Mouse (Mus musculus) kidney, embryonic 14.5 days (tissue): Measurements from ENCODE around the gene Il6st. TPM values are rescaled to one million over a fixed set of nuclear protein-coding genes. Genes with fewer than 3 reads are reported as not detected.

ENCODE experiments used
- ATAC-seq: fragments of 200-750 bp; cut with Nextera tagmentation; 2 replicates; pipeline ENCODE4 v1.8.0; 2017; ENCODE audit warnings: moderate number of reproducible peaks, mild to moderate bottlenecking, moderate TSS enrichment, moderate library complexity; ENCODE audit not compliant: low FRiP score, low TSS enrichment
- H3K27ac ChIP-seq: fragments of 300-500 bp; sonication (generic); 2 replicates; pipeline ENCODE4 v1.5.1; 2014; ENCODE audit warnings: low read depth, mild to moderate bottlenecking, low read length, moderate library complexity, mixed read lengths
- H3K27me3 ChIP-seq: fragments of 300-500 bp; sonication (generic); 2 replicates; pipeline ENCODE4 v1.6.1; 2014; ENCODE audit warnings: mild to moderate bottlenecking, low read length; ENCODE audit not compliant: control insufficient read depth, insufficient read depth
- H3K36me3 ChIP-seq: fragments of 300-500 bp; sonication (generic); 2 replicates; pipeline ENCODE4 v1.6.1; 2014; ENCODE audit warnings: low read length, mixed read lengths; ENCODE audit not compliant: control insufficient read depth, insufficient read depth
- H3K4me1 ChIP-seq: fragments of 300-500 bp; sonication (generic); 2 replicates; pipeline ENCODE4 v1.6.1; 2014; ENCODE audit warnings: low read length, mixed read lengths; ENCODE audit not compliant: control insufficient read depth, insufficient read depth
- H3K4me2 ChIP-seq: fragments of 300-500 bp; sonication (generic); replicated peaks from 2 replicates; pipeline ENCODE4 v1.6.1; 2014; ENCODE audit warnings: low read depth, mild to moderate bottlenecking, low read length
- H3K4me3 ChIP-seq: fragments of 300-500 bp; sonication (generic); 2 replicates; pipeline ENCODE4 v1.5.1; 2014; ENCODE audit warnings: mild to moderate bottlenecking, low read length
- H3K9ac ChIP-seq: fragments of 300-500 bp; sonication (generic); 2 replicates; pipeline ENCODE4 v1.6.1; 2014; ENCODE audit warnings: low read depth, mild to moderate bottlenecking, low read length, moderate library complexity
- H3K9me3 ChIP-seq: fragments of 300-500 bp; sonication (generic); 2 replicates; pipeline ENCODE4 v1.6.1; 2016; ENCODE audit warnings: low read length; ENCODE audit not compliant: control insufficient read depth
- WGBS: fragments of 180-500 bp; shearing (Covaris S2); extraction: QIAGEN DNeasy Blood & Tissue Kit; methylation state at CpG from one replicate; pipeline ENCODE4 v1.1.7; 2014; 5-methylcytosine and 5-hydroxymethylcytosine counted together
- polyA plus RNA-seq: library from polyadenylated mRNA; unstranded; fragments of >200 nt; fragmentation: Nextera tagmentation; extraction: Ambion mirVana; gene quantifications from 2 replicates; pipeline ENCODE4 v1.2.1, GENCODE M21; 2014

Gene Il6st
- polyA plus RNA-seq, 1 experiment from 2014 or later: 31.8 TPM

DNA sequence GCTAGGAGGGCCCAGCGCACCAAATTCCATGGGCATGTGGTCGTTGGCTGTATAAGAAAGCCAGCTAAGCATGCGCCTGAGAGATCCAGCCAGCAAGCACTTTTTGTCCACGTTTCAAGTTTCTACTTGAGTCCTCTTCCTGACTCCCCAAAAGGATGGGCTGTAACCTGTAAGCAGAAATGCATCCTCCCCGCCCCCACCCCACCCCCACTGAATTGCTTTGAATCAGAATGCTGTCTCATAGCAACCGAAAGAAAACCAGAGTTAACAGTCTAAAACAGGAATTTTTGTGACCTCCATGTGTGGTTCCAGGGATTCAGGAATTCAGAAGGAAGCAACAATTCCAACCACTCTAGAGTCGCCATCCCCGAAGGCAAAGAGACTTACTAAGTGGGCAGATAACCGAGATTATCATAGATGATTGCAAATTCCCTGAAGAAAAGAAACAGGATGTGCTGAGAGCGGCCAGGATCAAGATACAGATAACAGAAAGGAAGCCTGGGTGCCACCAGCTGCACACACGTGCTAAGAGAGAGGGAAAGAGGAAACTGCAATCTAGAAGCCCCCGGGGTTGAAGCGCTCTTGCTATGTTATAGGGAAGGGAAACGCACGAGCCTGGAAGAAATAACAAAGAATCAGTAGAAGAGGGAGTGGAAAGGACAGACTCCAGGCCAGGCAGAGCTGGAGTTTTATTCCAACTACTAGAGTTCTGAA is 24.6 kb upstream of the Il6st start:
- 39% methylated on average over 15 of the region's 15 CpGs for WGBS
- no peak overlapping the region for H3K9ac ChIP-seq
- H3K4me2 ChIP-seq: peak overlapping the region; percentile 42
- H3K27me3 ChIP-seq: no peaks in the 10 kb centered on the region
- H3K36me3 ChIP-seq: no peaks in the 10 kb centered on the region
- peak; percentile 28; the same call in 1 of the 2 replicates for ATAC-seq
- H3K4me3 ChIP-seq: peak overlapping the region; percentile 10; the same call in 1 of the 2 replicates
- H3K27ac ChIP-seq: peak overlapping the region; percentile 37; the same call in 1 of the 2 replicates
- peaks cover 15% of the 10 kb centered on the region for H3K4me1 ChIP-seq
- H3K9me3 ChIP-seq: no peaks in the 10 kb centered on the region

DNA sequence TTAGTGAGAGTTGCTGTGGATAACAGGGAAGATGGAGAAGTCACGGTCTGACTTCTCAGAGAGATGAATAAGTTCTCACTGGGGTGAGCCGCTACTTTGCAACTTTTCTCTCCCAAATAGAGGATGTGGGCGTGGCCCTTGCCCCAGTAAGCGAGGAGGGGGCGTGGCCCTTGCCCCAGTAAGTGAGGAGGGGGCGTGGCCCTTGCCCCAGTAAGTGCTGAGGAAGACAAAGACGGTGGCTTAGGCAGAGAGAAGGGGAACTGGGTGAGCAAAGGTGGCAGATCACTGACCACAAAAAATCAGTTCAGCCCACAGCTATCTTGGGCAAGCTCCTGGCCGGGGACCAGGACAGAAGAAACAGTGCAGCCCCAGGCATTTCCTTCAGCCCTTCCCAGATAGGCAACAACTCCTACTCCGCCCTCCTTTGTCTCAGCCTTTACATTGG is 23.9 kb upstream of the Il6st start:
- no peak overlapping the region for H3K9ac ChIP-seq
- H3K36me3 ChIP-seq: no peaks in the 10 kb centered on the region
- H3K4me2 ChIP-seq: peak overlapping the region; percentile 42
- H3K27me3 ChIP-seq: no peaks in the 10 kb centered on the region
- ATAC-seq: peak; percentile 73; the same call in 1 of the 2 replicates
- 17% methylated on average over 9 of the region's 9 CpGs for WGBS
- peaks cover 15% of the 10 kb centered on the region for H3K4me1 ChIP-seq
- peak overlapping the region; percentile 10; the same call in 1 of the 2 replicates for H3K4me3 ChIP-seq
- H3K27ac ChIP-seq: peak overlapping the region; percentile 24; the same call in 1 of the 2 replicates
- H3K9me3 ChIP-seq: no peaks in the 10 kb centered on the region

DNA sequence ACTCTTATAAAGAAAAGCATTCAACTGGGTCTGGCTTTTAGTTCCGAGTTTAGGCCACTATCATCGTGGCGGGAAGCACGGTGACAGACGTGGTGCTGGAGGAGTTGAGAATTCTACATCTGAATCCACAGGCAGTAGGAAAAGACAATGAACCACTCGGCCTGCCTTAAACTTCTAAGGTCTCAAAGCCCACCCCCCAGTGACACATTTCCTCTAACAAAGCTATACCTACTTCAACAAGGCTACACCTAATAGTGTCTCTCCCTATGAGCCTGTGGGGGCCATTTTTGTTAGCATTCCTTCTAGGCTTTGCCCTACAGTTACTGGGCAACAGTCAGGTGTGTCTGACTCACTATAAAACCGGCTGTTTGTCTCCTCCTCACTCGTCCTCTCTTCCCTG is 23.2 kb upstream of the Il6st start:
- H3K27me3 ChIP-seq: no peaks in the 10 kb centered on the region
- H3K4me3 ChIP-seq: no peak overlapping the region
- H3K36me3 ChIP-seq: no peaks in the 10 kb centered on the region
- H3K9ac ChIP-seq: no peak overlapping the region
- no peak overlapping the region for H3K4me2 ChIP-seq
- H3K4me1 ChIP-seq: peaks cover 15% of the 10 kb centered on the region
- peak overlapping the region; percentile 24; the same call in 1 of the 2 replicates for H3K27ac ChIP-seq
- 80% methylated on average over 8 of the region's 8 CpGs for WGBS
- no peaks in the 10 kb centered on the region for H3K9me3 ChIP-seq
- no peak for ATAC-seq

DNA sequence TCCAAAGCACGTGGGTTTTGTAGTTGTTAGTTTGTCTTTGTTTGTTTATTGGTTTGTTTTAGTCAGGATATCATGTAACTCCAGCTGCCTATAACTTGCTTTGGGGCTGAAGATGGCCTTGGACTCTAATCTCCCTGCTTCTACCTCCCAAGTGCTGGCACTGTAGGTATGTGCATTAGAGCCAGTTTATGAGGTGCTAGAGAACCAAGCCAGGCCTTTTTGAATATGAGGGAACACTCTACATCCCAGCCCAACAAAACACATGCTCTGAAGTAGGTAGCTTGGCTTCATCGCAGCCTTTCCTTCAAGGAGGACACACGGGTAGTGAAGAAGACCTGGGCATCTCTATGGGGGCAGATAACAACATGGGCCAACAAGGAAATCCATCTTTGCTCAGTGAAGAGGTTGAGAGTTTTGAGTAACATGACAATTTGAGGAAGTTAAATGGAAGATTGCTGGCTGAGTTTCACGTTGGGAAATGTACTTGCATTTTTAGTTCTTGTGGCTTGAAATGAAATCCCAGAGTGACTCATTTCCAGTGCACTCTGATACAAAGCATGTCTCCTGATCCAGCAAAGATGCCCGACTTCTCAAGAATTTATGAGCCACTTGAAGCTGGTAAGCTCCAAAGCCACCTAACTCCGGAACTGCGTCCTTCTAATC is 20.9 kb upstream of the Il6st start:
- no peak overlapping the region for H3K9ac ChIP-seq
- H3K4me3 ChIP-seq: no peak overlapping the region
- H3K9me3 ChIP-seq: no peaks in the 10 kb centered on the region
- H3K4me2 ChIP-seq: no peak overlapping the region
- WGBS: 87% methylated on average over 7 of the region's 7 CpGs
- no peaks in the 10 kb centered on the region for H3K36me3 ChIP-seq
- peaks cover 15% of the 10 kb centered on the region for H3K4me1 ChIP-seq
- no peak overlapping the region for H3K27ac ChIP-seq
- no peaks in the 10 kb centered on the region for H3K27me3 ChIP-seq
- ATAC-seq: no peak

DNA sequence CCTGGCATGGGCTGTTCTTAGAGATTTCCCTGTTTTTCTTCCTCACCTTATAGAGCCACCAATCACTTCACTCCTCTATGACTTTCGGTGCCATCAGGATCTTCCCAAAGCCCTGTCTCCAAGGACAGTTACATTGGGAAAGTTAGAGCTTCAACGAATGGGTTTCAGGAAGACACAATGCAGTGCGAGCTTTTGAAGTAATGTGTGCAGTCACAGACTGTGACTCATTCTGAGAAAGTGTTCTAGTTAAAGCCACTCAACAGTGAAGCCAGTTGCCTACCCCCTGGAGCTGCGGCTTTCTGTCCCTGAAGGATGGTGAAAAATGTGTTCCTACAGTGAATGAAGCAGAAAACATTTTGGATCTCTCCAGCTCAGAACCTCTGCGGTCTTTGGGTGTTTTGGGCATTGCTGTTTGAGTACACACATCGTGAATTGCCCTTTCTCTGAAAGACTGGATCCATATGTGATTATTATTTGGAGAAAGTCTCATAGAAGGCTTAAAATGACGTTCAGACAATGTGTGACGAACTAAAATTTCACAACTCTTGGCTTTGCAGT is 16.7 kb upstream of the Il6st start:
- Histone ChIP-seq H3K4me2 (no peak overlapping the region), H3K9me3 (no peaks in the 10 kb centered on the region), H3K27ac (no peak overlapping the region), H3K27me3 (no peaks in the 10 kb centered on the region), H3K36me3 (no peaks in the 10 kb centered on the region), H3K9ac (no peak overlapping the region), H3K4me1 (no peaks in the 10 kb centered on the region), H3K4me3 (no peak overlapping the region)
- 85% methylated on average over 8 of the region's 8 CpGs for WGBS
- ATAC-seq: no peak

DNA sequence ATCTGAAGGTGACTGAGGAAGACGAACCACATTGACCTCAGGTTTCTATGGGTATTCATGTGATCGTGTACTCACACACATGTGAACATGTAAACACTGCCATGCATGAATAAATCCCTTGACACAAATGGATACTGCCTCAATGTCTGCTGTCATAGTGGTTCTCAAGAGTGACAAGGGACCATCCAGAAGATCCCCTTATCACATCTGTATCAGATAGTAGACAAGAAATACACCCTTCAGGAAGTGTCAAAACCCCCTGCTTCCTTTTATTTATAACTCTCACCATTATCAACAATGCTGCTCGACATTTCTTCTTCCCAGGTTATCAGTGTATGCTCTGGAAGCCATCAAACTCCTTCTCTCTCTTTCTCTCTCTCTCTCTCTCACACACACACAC is 13.7 kb upstream of the Il6st start:
- WGBS: 61% methylated on average over 3 of the region's 3 CpGs
- Histone ChIP-seq H3K4me2 (no peak overlapping the region), H3K9me3 (no peaks in the 10 kb centered on the region), H3K36me3 (no peaks in the 10 kb centered on the region), H3K27me3 (no peaks in the 10 kb centered on the region), H3K9ac (no peak overlapping the region), H3K27ac (no peak overlapping the region), H3K4me1 (no peaks in the 10 kb centered on the region), H3K4me3 (no peak overlapping the region)
- ATAC-seq: no peak

DNA sequence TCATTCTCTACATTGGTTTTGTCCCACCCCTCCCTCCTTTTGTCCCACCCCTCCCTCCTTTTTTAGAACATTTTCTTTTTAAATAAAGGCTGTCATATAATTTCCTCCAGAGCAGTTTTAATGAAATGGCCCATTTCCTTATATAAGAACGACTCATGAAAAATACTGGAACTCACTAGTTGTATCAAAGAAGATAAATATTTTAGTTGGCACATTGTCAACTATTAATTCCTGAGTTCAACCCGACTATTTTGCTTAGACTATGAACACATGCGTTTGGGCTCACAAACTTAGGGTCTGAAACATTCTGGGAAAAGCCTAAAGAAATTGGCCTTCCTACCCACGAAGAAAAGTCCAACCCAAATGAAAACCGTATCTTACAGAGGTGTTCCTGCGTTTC is 6.5 kb upstream of the Il6st start:
- no peak for ATAC-seq
- Histone ChIP-seq H3K9me3 (no peaks in the 10 kb centered on the region), H3K4me2 (no peak overlapping the region), H3K4me1 (no peaks in the 10 kb centered on the region), H3K4me3 (no peak overlapping the region), H3K36me3 (no peaks in the 10 kb centered on the region), H3K27ac (no peak overlapping the region; the same call in 1 of the 2 replicates), H3K27me3 (no peaks in the 10 kb centered on the region), H3K9ac (no peak overlapping the region)
- WGBS: 58% methylated on average over 6 of the region's 6 CpGs

DNA sequence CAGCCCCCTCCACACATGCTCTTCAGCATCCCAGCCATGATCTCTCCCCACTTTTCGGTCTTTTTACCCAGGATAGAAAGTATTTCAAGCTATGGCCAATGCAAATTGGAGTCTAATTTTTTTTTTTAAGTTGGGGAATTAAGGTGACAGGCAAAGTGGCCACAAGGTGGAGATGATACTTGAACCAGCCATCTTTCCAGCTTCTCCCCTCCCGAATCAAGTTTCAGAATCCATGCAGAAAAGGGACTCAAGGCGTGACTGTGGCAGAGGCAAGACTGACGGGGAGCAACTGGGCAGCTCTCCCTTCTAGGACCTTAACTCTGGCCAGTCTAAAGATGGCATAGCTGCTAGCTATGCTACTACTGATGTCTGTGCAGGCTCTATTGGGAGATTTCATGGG is 5.9 kb upstream of the Il6st start:
- Histone ChIP-seq H3K27me3 (no peaks in the 10 kb centered on the region), H3K9me3 (no peaks in the 10 kb centered on the region), H3K9ac (no peak overlapping the region), H3K4me1 (no peaks in the 10 kb centered on the region), H3K4me2 (no peak overlapping the region), H3K4me3 (no peak overlapping the region), H3K27ac (no peak overlapping the region), H3K36me3 (no peaks in the 10 kb centered on the region)
- 64% methylated on average over 4 of the region's 4 CpGs for WGBS
- ATAC-seq: no peak
